Mouse (Mus musculus): ENCODE results near the gene Pde8b.

Pde8b gene

DNA sequence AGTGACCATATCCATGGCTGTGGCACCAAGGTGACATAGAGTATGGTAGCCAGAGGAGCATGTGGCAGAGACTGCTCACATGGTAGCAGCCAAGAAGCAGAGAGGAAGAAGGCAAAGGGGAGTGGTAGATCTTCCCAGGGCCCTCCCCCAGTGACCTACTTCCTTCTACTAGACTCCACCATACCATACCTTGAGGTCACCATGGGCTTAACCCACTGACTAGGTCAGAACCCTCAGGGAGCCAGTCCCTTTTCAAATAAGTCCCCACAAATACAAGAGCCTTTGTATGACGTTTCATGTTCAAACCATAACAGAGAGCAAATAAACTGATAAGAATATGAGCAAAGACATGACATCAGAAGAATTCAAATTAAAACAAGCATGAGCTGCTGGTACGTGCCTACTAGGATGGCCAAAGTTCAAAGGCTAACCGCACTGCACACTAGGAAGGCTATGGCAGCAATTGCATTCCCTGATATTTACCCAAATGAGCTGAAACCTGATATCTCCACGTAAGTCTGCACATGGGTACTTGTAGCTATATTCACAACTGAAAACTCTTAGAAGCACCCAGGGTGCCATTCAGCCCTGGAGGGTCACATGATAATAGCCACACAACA, 109.6 kb downstream of the Pde8b start:
- no peak for DNase-seq (ENCODE audit: low read depth)

DNA sequence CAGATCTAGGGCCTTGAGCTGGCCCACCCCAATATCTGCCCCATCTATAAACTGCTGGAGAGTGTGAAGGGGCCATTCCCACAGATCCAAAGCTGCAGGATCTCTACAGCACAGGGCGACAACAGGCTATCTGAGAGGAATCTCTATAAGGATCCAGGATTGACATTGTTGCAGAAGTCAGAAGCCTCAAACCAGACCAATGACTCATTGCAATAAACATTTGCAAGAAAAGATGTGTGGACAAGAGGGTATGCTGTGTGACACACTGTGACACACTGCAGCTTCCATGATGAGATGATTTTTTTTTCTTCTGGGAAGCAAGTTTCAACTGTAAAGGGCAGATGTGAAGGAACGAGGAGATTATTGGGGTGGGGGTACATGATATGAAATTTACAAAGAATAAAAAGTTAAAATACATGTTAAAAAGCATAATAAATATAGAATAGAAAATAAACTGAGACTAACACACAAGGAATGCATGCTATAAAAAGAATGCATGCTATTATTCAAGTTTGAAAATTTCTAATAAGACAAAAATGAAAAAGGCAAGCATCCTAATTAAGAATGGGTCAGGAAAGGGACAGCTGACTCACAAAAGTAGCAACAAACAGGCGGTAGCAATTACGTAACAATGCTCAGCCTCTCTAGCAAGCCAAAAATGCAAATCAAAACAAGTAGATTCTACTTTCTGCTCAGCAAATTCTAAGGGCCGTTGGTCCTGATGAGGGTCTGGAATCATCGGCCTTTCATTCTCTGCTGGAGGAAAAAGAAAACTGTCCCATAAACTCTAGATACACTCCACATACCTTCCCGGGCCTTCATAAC, 114.6 kb downstream of the Pde8b start:
- DNase-seq (ENCODE audit: low read depth), result peak; percentile 22

- DNase-seq (ENCODE audit: low read depth), result no peak
These were observed 118.3 kb downstream of the Pde8b start for GRCm38 (mm10) chr13:95131848-95132247.

DNA sequence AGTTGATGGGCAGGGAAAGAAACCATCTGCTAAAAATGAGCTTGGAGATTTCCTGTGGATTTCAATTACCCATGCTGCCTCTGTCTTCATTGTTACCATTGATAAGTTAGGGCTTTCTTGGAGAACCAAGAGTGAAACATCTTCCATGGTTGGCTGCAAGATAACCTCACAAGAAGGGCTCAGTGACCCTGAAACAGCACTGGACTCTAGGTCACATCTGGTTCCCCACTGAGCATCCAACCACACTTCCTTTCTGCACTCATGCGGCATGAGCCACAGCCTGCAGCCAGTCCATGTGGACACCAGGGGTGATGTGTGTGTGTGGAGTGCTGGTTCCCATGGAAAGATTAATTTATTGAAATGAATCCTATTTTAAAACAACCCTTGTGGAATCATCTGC, 119.1 kb downstream of the Pde8b start:
- no peak for DNase-seq (ENCODE audit: low read depth)

GRCm38 (mm10) chr13:95127288-95127687, 122.8 kb downstream of the Pde8b start:
- peak; percentile 59 for DNase-seq (ENCODE audit: low read depth)

DNA sequence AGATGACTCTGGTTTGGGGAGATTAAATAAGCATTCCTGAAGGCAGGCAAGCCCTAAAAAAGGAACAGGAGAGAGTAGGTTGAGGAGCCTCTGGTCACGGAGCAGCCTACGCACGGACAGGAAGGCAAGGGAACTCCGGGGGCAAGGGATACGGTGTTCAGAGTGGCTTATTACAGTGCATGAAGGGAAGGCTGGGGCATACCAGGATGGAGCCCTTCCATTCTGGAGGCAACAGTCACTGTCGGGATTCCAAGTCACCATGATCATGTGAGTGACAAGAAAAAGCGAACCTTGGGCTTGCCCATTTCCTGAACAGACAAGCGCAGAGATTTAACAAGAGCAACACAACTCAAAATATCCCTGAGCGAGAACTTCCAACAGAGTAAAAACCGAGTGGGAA, 123.3 kb downstream of the Pde8b start:
- no peak for DNase-seq (ENCODE audit: low read depth)

- DNase-seq (ENCODE audit: low read depth), result no peak
These were observed 124.5 kb downstream of the Pde8b start for GRCm38 (mm10) chr13:95125546-95126215.

- DNase-seq (ENCODE audit: low read depth), result no peak
These were observed 129.6 kb downstream of the Pde8b start for GRCm38 (mm10) chr13:95120570-95120969.

DNA sequence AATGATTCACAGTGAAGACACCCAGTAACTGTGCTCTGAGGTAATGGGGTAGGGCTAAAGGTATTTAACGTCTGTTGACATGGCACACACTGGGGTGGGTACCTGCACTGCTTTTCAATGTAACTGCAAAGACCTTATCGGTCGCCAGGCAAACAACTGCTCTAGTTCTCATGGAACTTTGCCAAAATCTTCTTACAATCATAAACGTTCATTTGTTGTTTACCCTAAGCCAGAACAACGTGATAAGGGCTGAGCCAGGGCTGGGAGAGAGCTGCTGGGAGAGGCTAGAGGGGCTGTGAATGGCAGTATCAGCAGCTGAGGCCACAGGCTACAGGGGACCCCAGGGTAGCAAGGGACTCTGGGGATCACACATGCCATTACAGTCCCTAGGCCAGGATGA, 136.4 kb downstream of the Pde8b start:
- DNase-seq (ENCODE audit: low read depth), result no peak

DNA sequence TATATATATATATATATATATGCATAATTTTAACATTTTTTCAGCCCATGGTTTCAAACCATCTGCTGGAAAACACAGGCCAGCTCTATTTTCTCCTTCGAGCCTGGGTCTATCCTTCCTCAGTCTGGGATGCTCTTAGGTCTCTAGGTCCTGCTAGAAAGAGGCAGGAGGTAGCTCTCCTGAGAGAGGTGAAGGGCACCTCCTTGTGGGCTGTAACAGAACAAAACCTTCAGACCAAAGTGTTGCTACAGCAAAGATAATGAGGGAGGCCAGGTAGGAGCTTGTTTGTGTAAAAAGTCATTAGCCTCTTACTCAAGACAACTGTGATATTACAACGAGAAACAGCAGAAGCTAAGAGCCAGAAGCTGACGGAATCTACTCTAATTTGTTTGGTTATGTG, 140.6 kb downstream of the Pde8b start:
- DNase-seq (ENCODE audit: low read depth), result no peak

GRCm38 (mm10) chr13:95108035-95108434, 142.1 kb downstream of the Pde8b start:
- no peak for DNase-seq (ENCODE audit: low read depth)

DNA sequence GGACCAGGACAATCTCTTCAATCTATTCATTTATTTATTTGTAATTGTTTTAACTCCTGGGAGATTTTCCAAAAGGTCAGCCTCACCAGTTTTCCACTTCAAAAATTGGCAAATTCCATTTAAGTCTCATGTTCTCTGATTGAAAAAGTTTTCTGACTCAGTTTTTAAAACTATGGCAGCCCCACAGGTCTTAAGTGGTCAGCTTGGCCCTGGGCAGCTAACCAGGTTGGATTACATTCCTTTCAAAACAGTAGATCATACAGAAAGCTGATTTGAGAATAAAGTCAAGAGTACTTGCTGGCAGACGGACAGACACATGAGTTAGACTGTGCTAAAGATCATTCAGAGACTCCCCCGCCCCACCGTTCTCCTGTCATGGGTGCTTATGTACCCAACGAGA, 145.3 kb downstream of the Pde8b start:
- DNase-seq (ENCODE audit: low read depth), result peak; percentile 87

GRCm38 (mm10) chr13:95102985-95103590, 147.0 kb downstream of the Pde8b start:
- peak; percentile 92 for DNase-seq (ENCODE audit: low read depth)

DNA sequence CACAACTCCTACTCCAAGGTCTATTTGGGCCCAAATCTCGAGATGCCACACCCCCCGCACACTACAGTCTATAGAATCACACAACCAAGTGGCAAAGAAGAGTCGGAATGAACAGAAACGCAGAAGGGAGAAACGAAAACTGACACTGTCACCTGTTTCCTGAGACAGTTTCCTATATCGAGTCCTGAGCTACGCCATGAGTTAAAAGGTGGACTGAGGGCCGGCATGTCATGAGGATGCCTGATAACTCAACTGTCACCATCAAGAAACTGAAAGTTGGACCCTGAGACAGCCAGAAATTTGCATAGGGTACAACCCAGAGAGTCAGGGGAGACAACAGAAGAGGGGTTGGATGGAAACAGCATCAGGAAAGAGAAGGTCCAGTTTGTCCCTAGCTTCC, 148.8 kb downstream of the Pde8b start:
- no peak for DNase-seq (ENCODE audit: low read depth)

GRCm38 (mm10) chr13:95098931-95099720, 151.0 kb downstream of the Pde8b start:
- no peak for DNase-seq (ENCODE audit: low read depth)

- no peak for DNase-seq (ENCODE audit: low read depth)
These were observed 153.5 kb downstream of the Pde8b start for GRCm38 (mm10) chr13:95096646-95097045.

DNA sequence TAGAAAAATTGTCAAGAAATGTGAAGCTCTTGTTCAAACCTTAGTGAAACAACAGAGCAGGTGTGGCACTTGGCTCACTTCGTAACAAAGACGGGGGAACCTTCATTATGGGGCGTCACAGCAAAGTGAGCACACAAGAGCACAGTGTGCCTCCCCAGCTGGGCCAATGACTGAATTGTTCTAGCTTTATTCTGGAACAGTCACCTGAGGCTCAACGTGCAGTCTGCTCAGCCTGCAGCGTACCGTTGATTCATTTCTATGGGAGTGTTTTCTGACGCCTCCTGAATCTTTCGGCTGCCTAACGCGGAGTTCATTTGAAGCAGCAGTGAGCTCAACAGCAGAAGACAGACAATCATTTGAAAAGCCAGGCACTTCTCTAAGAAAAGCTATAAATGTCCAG, 154.3 kb downstream of the Pde8b start:
- no peak for DNase-seq (ENCODE audit: low read depth)

DNA sequence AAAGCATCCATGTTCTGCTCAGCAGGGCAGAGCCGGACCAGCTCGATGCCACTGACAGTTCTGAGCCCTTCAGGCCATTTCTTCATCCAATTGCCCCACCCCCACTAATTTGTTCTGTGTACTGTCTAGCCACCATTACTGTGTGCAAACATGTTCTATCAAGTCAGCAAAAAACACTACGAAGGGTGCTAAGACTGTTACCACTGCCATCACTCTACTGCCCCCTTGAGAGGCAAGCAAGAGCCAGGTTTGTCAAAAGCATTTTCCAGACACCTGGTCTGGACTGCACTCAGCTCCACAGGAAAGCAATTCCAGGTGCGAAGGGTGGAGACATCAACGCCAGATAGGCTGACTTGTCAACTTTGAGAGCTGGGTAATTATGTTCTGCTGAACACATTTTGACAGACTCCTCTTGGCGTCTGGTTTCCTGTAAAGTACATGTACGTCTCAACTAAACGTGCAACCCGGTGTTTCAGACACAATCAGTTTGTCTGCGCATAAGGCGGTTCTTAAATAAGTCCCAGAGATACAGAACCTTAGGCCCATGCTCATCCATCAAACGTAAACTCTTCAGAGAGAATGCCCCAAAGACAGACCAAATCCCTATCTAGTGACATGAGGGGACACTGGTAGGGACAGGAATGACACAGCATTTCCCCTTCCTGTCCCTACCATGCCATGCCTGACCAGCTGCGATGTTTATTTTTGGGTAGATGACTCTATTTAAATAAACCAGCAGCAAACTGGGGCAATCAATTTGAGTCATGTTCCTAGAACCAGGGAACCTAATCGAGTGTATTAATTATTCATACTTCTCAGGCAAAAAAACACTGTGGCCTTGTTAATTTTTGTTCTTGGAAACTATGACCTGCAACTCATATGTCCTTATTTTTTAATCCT, 158.3 kb downstream of the Pde8b start:
- no peak for DNase-seq (ENCODE audit: low read depth)

- peak; percentile 59 for DNase-seq (ENCODE audit: low read depth)
These were observed 162.8 kb downstream of the Pde8b start for GRCm38 (mm10) chr13:95087358-95087787.

DNA sequence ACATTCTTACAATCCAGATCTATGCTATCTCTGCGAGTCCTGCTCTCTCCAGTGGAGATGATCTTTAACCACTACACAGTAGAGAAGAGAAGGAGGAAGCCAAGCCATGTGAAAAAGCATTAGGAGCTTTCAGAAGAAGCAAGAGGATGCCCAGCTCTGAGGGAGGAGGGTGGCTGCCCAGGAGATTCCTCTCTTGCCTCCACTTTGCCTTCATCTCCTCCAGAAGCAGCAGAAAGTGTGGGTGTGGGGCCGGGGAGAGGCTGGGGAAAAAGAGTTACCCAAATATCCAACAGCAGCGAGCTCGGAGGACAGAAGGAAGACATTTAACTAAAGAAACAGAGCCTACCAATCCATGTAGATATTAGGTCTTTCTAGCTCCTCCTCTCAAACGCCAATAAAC, 164.1 kb downstream of the Pde8b start:
- no peak for DNase-seq (ENCODE audit: low read depth)

- DNase-seq (ENCODE audit: low read depth), result no peak
These were observed 167.5 kb downstream of the Pde8b start for GRCm38 (mm10) chr13:95082611-95083010.
